Mouse (Mus musculus) ZHBTc4 (cell line): ENCODE measurements at regions not wholly inside any gene's neighbourhood (a gene's known extent, or its start where the extent isn't known, plus 50 kb on each side); places are given as distances from the start of the nearest gene placed in this dataset.
A peak's percentile ranks its signal among the peaks of the same experiment; 100 is the strongest.

Experiments used
- DNase-seq: peaks from one replicate; pipeline ENCODE4 v3.0.0-alpha.2; 2011; ENCODE audit warnings: low read depth, low spot score

- DNase-seq = no peak
Measured at GRCm38 (mm10) chr9:112608932-112609331, 373.2 kb upstream of the Arpp21 start.

GRCm38 (mm10) chr9:112607221-112607620, 371.5 kb upstream of the Arpp21 start:
- no peak for DNase-seq

- DNase-seq = no peak
Measured at GRCm38 (mm10) chr9:112595731-112596130, 360.0 kb upstream of the Arpp21 start.

GRCm38 (mm10) chr9:112590241-112590640, 354.5 kb upstream of the Arpp21 start:
- no peak for DNase-seq

- DNase-seq = no peak
Measured at GRCm38 (mm10) chr9:112573316-112573715, 337.6 kb upstream of the Arpp21 start.

- DNase-seq = no peak
Measured at GRCm38 (mm10) chr9:112561348-112561747, 325.6 kb upstream of the Arpp21 start.

GRCm38 (mm10) chr9:112560226-112560625, 324.5 kb upstream of the Arpp21 start:
- no peak for DNase-seq

GRCm38 (mm10) chr9:112537924-112538323, 302.2 kb upstream of the Arpp21 start:
- DNase-seq = no peak

GRCm38 (mm10) chr9:112525377-112525776, 289.6 kb upstream of the Arpp21 start:
- DNase-seq = no peak

- no peak for DNase-seq
Measured at GRCm38 (mm10) chr9:112523251-112523650, 287.5 kb upstream of the Arpp21 start.

GRCm38 (mm10) chr9:112510716-112511115, 275.0 kb upstream of the Arpp21 start:
- DNase-seq = no peak

- DNase-seq = no peak
Measured at GRCm38 (mm10) chr9:112506871-112507270, 271.1 kb upstream of the Arpp21 start.

- no peak for DNase-seq
Measured at GRCm38 (mm10) chr9:112498676-112499075, 262.9 kb upstream of the Arpp21 start.

- no peak for DNase-seq
Measured at GRCm38 (mm10) chr9:112495930-112496527, 260.3 kb upstream of the Arpp21 start.

GRCm38 (mm10) chr9:112490963-112491362, 255.2 kb upstream of the Arpp21 start:
- DNase-seq = no peak

GRCm38 (mm10) chr9:112476644-112477043, 240.9 kb upstream of the Arpp21 start:
- no peak for DNase-seq

GRCm38 (mm10) chr9:112457594-112457993, 221.9 kb upstream of the Arpp21 start:
- DNase-seq = no peak

GRCm38 (mm10) chr9:112454706-112455105, 219.0 kb upstream of the Arpp21 start:
- DNase-seq = peak; percentile 3

- DNase-seq = peak; percentile 39
Measured at GRCm38 (mm10) chr9:112447515-112447914, 211.8 kb upstream of the Arpp21 start.

GRCm38 (mm10) chr9:112446981-112447380, 211.2 kb upstream of the Arpp21 start:
- no peak for DNase-seq

GRCm38 (mm10) chr9:112446027-112446352, 210.3 kb upstream of the Arpp21 start:
- DNase-seq = no peak

- no peak for DNase-seq
Measured at GRCm38 (mm10) chr9:112445230-112446026, 209.7 kb upstream of the Arpp21 start.

- no peak for DNase-seq
Measured at GRCm38 (mm10) chr9:112444220-112444619, 208.5 kb upstream of the Arpp21 start.
